Comparison of ENCODE assay signal across 15 mouse cellular contexts in the genomic region with DNA sequence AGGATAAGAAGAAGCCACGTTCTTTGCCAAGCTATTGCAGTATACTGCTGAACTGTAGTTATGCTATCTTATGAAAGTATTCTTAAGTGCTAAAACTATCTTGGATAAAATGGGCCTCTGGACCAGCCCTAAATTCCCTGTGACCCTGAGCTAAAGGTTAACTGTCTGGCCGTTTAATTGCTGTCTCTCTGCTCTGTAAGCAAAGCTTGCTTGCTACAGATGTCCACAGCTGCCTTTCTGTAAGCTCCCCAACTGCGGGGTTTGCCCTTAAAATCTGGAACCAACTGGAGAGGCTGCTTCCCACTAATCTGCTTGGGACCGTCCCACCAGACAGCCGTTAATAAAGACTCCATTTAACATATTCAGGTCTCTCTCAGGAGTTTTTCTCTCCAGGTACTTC.
DNase-seq lines count a peak whose midpoint lies in the region; ATAC-seq and TF ChIP-seq lines count a peak whose summit lies in the region.
"Had no signal": no experiment of that assay in that cellular context is flagged by ENCODE, and none has a peak within 500 bp of the region (broad histone marks: within the 10 kb centered on the region; RNA-seq: fewer than 3 reads in every experiment).

No protein-coding gene starts in this region.

- intact Hi-C loops in heart, postnatal 14 days (cut with DNase I): no loop called here

- peak; percentile 47; the same call in 1 of the 2 replicates for ATAC-seq in lung, embryonic 14.5 days (ENCODE audit: insufficient read depth)
- peak; percentile 40; the same call in 1 of the 2 replicates for ATAC-seq in kidney, embryonic 15.5 days (replicated peaks; ENCODE audit: low FRiP score)
- ATAC-seq in activated CD4-positive, CD25-positive, alpha-beta regulatory T cell, adult 4 months: no peak
- no peak for ATAC-seq in erythroid progenitor cell, adult 5-6 weeks (replicated peaks; ENCODE audit: low FRiP score, poor library complexity, severe bottlenecking)
- ATAC-seq: hindbrain, embryonic 16.5 days had no signal

- no peak overlapping the region for H3K4me3 ChIP-seq in lung, embryonic 14.5 days (ENCODE audit: low read depth, low read length)
- no peak overlapping the region for H3K4me3 ChIP-seq in kidney, embryonic 15.5 days (replicated peaks)
- H3K4me3 ChIP-seq: heart, embryonic 13.5 days; limb, embryonic 10.5 days; midbrain, embryonic 10.5 days had no signal

- no peak overlapping the region for H3K4me2 ChIP-seq in lung, embryonic 14.5 days
- H3K4me2 ChIP-seq in kidney, embryonic 15.5 days: no peak overlapping the region
- H3K4me2 ChIP-seq: heart, embryonic 13.5 days had no signal

- H3K36me3 ChIP-seq in lung, embryonic 14.5 days (ENCODE audit: insufficient read depth): no peaks in the 10 kb centered on the region
- no peaks in the 10 kb centered on the region for H3K36me3 ChIP-seq in kidney, embryonic 15.5 days
- H3K36me3 ChIP-seq: heart, embryonic 13.5 days; limb, embryonic 10.5 days; midbrain, embryonic 10.5 days had no signal

- H3K27ac ChIP-seq in lung, embryonic 14.5 days (ENCODE audit: low read depth): no peak overlapping the region
- H3K27ac ChIP-seq in kidney, embryonic 15.5 days: 0 out of 2 replicates have a peak overlapping the region, but pooled peaks have one; percentile 28
- H3K27ac ChIP-seq: heart, embryonic 13.5 days; limb, embryonic 10.5 days; midbrain, embryonic 10.5 days had no signal

- H3K9ac ChIP-seq in lung, embryonic 14.5 days: no peak overlapping the region
- no peak overlapping the region for H3K9ac ChIP-seq in kidney, embryonic 15.5 days
- H3K9ac ChIP-seq: heart, embryonic 13.5 days had no signal

- no peaks in the 10 kb centered on the region for H3K27me3 ChIP-seq in lung, embryonic 14.5 days (ENCODE audit: insufficient read depth, low read length)
- 0 out of 2 replicates have a peak, but pooled peaks cover 3% of the 10 kb centered on the region for H3K27me3 ChIP-seq in kidney, embryonic 15.5 days
- H3K27me3 ChIP-seq: heart, embryonic 13.5 days had no signal

- no peak for TF ChIP-seq CTCF in lung, embryonic 14.5 days (IDR thresholded peaks at IDR 0.05; ENCODE audit: low read depth)

- WGBS in lung, embryonic 14.5 days: 37% methylated on average over 5 of the region's 5 CpGs
- WGBS in kidney, embryonic 15.5 days: 21% methylated on average over 5 of the region's 5 CpGs

- no peaks in the 10 kb centered on the region for H3K4me1 ChIP-seq in lung, embryonic 14.5 days (ENCODE audit: insufficient read depth)
- peaks cover 20% of the 10 kb centered on the region for H3K4me1 ChIP-seq in kidney, embryonic 15.5 days
- H3K4me1 ChIP-seq: heart, embryonic 13.5 days; limb, embryonic 10.5 days had no signal

- no peaks in the 10 kb centered on the region for H3K9me3 ChIP-seq in lung, embryonic 14.5 days (ENCODE audit: low read depth, low read length)
- H3K9me3 ChIP-seq in kidney, embryonic 15.5 days (replicated peaks): no peaks in the 10 kb centered on the region
- H3K9me3 ChIP-seq: limb, embryonic 10.5 days had no signal

- peak; percentile 78 for DNase-seq in lung, embryonic 14.5 days
- no peak for DNase-seq in lung, postnatal 14 days
- DNase-seq in heart, postnatal 14 days: peak; percentile 42 to 69
- DNase-seq in lung, postnatal 25 days (ENCODE audit: low spot score): peak; percentile 46
- DNase-seq in spleen, adult 18-20 months: no peak
- DNase-seq: cerebellum, adult 9-10 months; layer of hippocampus, adult 9-11 months; thymus, postnatal 25 days had no signal

Comparison
In these comparisons a context has a peak if more than half of its experiments do, and no peak if none do; other contexts are left out.
1. DNase-seq: peak in lung, embryonic 14.5 days (single experiment), heart, postnatal 14 days (2 of 2) and lung, postnatal 25 days (single experiment); none in lung, postnatal 14 days (single experiment) and spleen, adult 18-20 months (0 of 2).
2. ATAC-seq: peak in lung, embryonic 14.5 days (single experiment) and kidney, embryonic 15.5 days (single experiment); none in activated CD4-positive, CD25-positive, alpha-beta regulatory T cell, adult 4 months (single experiment) and erythroid progenitor cell, adult 5-6 weeks (single experiment).